Mouse (Mus musculus) activated CD4-positive, CD25-positive, alpha-beta regulatory T cell (primary cell): Measurements from ENCODE around the gene Gm6121. TPM values are rescaled to one million over a fixed set of nuclear protein-coding genes. Genes with fewer than 3 reads are reported as not detected.

Source experiments
- polyA plus RNA-seq, 2 experiments: library from polyadenylated mRNA; unstranded; fragments of 100-300 nt; shearing (Covaris generic); gene quantifications; one replicate each; pipeline ENCODE4 v1.2.1; 2017

The Gm6121 gene
- polyA plus RNA-seq = not detected

GRCm38 (mm10) chrX:26935597-26935996, at the start of gene Gm6121:
Gm6121 (minus strand) TSS chrX:26935697.

Other genes starting within 250 kb of the Gm6121 start
- gene Gm14525, start 233.1 kb downstream of the Gm6121 start, polyA plus RNA-seq = not detected